Mouse (Mus musculus) thymus, postnatal 0 days (tissue): ENCODE results near the gene Ttn. TPM values are rescaled to one million over a fixed set of nuclear protein-coding genes. Genes with fewer than 3 reads are reported as not detected.

Experiments
- DNase-seq: peaks from one replicate; pipeline ENCODE4 v3.0.0-alpha.2; 2015; ENCODE audit warnings: low spot score
- polyA plus RNA-seq: library from polyadenylated mRNA; unstranded; fragments of >200 nt; fragmentation: Nextera tagmentation; extraction: Ambion mirVana; gene quantifications from 2 replicates; pipeline ENCODE4 v1.2.1, GENCODE M21; 2015

Gene Ttn
- polyA plus RNA-seq, 1 experiment from 2014 or later = 1.3 TPM

- DNase-seq = no peak
Observed at GRCm38 (mm10) chr2:76965542-76965941, 16.8 kb downstream of the Ttn start.

- DNase-seq = no peak
Observed at GRCm38 (mm10) chr2:76962045-76962432, 20.3 kb downstream of the Ttn start.

GRCm38 (mm10) chr2:76961420-76962044 is 20.8 kb downstream of the Ttn start:
- DNase-seq = no peak

GRCm38 (mm10) chr2:76949774-76950173 is 32.6 kb downstream of the Ttn start:
- no peak for DNase-seq

GRCm38 (mm10) chr2:76938515-76938914 is 43.8 kb downstream of the Ttn start:
- no peak for DNase-seq

- DNase-seq = peak; percentile 53
Observed at GRCm38 (mm10) chr2:76929718-76930117, 52.6 kb downstream of the Ttn start.

- DNase-seq = no peak
Observed at GRCm38 (mm10) chr2:76928816-76929215, 53.5 kb downstream of the Ttn start.

- DNase-seq = no peak
Observed at GRCm38 (mm10) chr2:76928298-76928697, 54.0 kb downstream of the Ttn start.

GRCm38 (mm10) chr2:76926927-76927326 is 55.4 kb downstream of the Ttn start:
- no peak for DNase-seq

GRCm38 (mm10) chr2:76914959-76915358 is 67.4 kb downstream of the Ttn start:
- DNase-seq = no peak

GRCm38 (mm10) chr2:76908705-76909457 is 73.5 kb downstream of the Ttn start:
- no peak for DNase-seq

GRCm38 (mm10) chr2:76903351-76903750 is 79.0 kb downstream of the Ttn start:
- no peak for DNase-seq

- DNase-seq = no peak
Observed at GRCm38 (mm10) chr2:76901476-76902086, 80.8 kb downstream of the Ttn start.

GRCm38 (mm10) chr2:76899886-76900285 is 82.5 kb downstream of the Ttn start:
- DNase-seq = no peak

GRCm38 (mm10) chr2:76896990-76897389 is 85.4 kb downstream of the Ttn start:
- DNase-seq = no peak

GRCm38 (mm10) chr2:76895327-76895726 is 87.0 kb downstream of the Ttn start:
- DNase-seq = no peak

GRCm38 (mm10) chr2:76888721-76889120 is 93.6 kb downstream of the Ttn start:
- DNase-seq = no peak

- no peak for DNase-seq
Observed at GRCm38 (mm10) chr2:76885855-76886254, 96.5 kb downstream of the Ttn start.

GRCm38 (mm10) chr2:76881406-76881805 is 100.9 kb downstream of the Ttn start:
- DNase-seq = no peak

GRCm38 (mm10) chr2:76875587-76875986 is 106.8 kb downstream of the Ttn start:
- DNase-seq = no peak

- DNase-seq = peak; percentile 55
Observed at GRCm38 (mm10) chr2:76866928-76867327, 115.4 kb downstream of the Ttn start.

- no peak for DNase-seq
Observed at GRCm38 (mm10) chr2:76865497-76865896, 116.8 kb downstream of the Ttn start.

GRCm38 (mm10) chr2:76861327-76861726 is 121.0 kb downstream of the Ttn start:
- DNase-seq = no peak
